Mouse (Mus musculus): ENCODE results near the gene Neurl4. TPM values are rescaled to one million over a fixed set of nuclear protein-coding genes. Genes with fewer than 3 reads are reported as not detected.

Gene Neurl4
- polyA plus RNA-seq, 1 experiment, result 38.2 TPM

DNA sequence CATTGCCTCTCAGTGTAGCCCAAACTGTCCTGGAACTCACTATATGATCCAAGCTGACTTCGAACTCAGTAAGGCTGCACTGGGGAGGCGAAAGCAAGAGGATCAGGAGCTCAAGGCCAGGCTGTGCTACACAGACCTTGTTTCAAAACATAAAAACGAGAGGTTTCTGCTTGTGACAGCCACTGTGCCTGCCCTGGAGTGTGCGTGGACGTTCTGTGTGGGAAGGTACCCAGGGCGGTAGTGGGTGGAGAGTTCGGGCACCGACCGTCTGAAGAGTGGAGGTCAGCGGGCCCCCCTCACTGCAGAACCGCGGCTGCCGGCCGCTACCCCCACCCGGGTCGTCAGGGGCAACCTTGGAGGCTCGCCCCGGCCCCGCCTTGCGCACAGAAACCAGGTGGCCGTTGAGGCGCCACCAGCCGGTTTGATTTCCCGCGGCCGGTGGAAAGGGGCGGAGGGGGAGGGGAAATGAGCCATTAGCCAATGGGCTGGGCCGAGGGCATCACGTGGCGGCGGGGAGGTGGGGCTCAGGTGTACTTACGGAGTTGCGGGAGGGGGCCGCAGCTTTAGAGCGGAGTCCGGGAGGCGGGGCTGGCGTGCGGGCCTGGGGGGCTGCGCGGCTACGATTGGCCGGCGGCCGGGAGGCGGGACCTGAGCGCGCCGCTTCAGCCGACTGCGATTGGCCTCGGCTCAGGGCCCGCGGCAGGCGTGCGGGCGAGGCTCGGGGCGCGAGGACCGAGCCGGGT lies 34.4 kb downstream of the Neurl4 start, which contains the start of gene Ybx2:
Gene Ybx2 (plus strand): TSS at position 660 of the 743 bp plus-strand sequence.
- peaks cover 4% of the 10 kb centered on the region for H3K4me1 ChIP-seq (ENCODE audit: control insufficient read depth, insufficient read depth, low read length)
- WGBS, result 2% methylated on average over 60 of the region's 62 CpGs
- no peak within 1 kb of the TSS; the same call in 1 of the 2 replicates for H3K27ac ChIP-seq (ENCODE audit: control insufficient read depth, insufficient read depth, low read depth, low read length, poor library complexity)
- H3K4me3 ChIP-seq (replicated peaks; ENCODE audit: control insufficient read depth, low read depth, low read length), result peak within 1 kb of the TSS; percentile 46
- TF ChIP-seq POLR2A (IDR thresholded peaks at IDR 0.05; ENCODE audit: borderline replicate concordance, control insufficient read depth, low read depth, low read length) (no peak), CTCF (IDR thresholded peaks at IDR 0.05; ENCODE audit: control insufficient read depth, insufficient read depth, low read length) (no peak)

DNA sequence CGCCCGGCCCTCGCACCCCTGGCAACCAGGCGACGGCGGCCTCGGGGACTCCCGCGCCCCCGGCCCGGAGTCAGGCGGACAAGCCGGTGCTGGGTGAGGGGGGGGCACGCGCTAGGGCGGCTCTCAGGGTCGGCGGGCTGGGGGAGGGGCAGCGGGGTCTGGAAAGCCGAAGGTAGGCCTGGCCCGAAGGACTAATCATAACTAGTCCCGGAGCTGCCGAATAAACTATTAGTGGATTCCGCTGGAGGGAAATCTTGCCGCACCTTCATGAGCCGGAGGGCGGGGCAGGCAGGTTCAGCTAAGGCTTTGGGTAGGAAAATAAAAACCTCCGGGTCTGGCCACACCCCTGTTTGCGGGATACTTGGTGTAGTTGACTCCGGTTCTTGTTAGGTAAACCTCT lies 35.3 kb downstream of the Neurl4 start:
- 3% methylated on average over 30 of the region's 30 CpGs for WGBS
- Histone ChIP-seq H3K4me1 (ENCODE audit: control insufficient read depth, insufficient read depth, low read length) (peaks cover 4% of the 10 kb centered on the region), H3K4me3 (replicated peaks; ENCODE audit: control insufficient read depth, low read depth, low read length) (no peak overlapping the region), H3K27ac (ENCODE audit: control insufficient read depth, insufficient read depth, low read depth, low read length, poor library complexity) (no peak overlapping the region)
- TF ChIP-seq CTCF (IDR thresholded peaks at IDR 0.05; ENCODE audit: control insufficient read depth, insufficient read depth, low read length), result no peak
- TF ChIP-seq POLR2A (IDR thresholded peaks at IDR 0.05; ENCODE audit: borderline replicate concordance, control insufficient read depth, low read depth, low read length), result no peak

DNA sequence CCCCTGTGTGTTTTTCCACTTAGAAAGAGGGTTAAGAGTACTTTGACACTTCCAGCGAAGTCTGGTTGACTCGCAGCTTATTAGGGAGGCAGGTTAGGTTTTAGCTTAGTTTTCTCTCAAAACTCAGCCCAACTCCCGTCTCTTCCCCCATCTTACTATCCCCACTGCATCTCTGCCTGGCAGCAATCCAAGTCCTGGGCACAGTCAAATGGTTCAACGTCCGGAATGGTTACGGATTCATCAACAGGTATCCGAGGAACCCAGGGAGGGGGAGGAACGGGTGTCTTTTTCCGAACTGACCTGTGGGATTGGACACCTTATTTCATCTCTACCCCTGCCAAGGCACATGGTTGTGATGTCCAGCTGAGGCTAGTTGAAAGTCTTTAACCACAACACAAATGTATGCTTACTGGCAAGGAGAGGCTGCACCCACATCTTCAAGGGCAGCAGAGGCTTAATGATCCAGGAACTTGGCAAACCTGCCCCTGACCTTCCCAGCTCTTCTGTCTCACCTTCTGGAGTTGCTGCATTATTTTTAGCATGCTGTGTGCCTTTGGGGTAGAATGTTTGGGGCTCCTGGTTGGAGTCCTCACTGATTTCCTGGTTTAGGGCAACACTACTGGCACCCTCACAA lies 36.0 kb downstream of the Neurl4 start:
- Histone ChIP-seq H3K27ac (ENCODE audit: control insufficient read depth, insufficient read depth, low read depth, low read length, poor library complexity) (no peak overlapping the region), H3K4me1 (ENCODE audit: control insufficient read depth, insufficient read depth, low read length) (peaks cover 4% of the 10 kb centered on the region), H3K4me3 (replicated peaks; ENCODE audit: control insufficient read depth, low read depth, low read length) (no peak overlapping the region)
- no peak for TF ChIP-seq POLR2A (IDR thresholded peaks at IDR 0.05; ENCODE audit: borderline replicate concordance, control insufficient read depth, low read depth, low read length)
- TF ChIP-seq CTCF (IDR thresholded peaks at IDR 0.05; ENCODE audit: control insufficient read depth, insufficient read depth, low read length), result no peak
- 53% methylated on average over 9 of the region's 9 CpGs for WGBS

DNA sequence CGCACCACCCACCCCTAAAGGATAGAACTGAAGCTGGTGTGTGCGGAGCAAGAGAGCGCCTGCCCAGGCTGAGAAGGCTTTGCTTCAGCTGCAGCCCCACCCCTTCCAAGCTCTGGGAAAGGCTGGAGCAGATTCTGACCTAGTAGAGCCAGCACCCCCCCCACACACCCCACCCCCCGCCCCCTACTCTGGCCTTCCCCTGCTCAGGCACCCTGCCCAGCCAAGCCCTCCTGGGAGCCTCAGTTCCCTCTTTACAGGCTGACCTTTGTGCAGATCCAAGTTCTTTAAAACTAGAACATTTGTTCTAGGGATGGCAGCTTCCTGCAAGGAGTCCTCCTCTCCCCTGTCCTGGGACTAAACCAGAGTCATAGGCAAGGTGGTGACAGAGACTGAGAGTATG lies 36.5 kb downstream of the Neurl4 start:
- WGBS, result 59% methylated on average over 4 of the region's 4 CpGs
- H3K4me1 ChIP-seq (ENCODE audit: control insufficient read depth, insufficient read depth, low read length), result peaks cover 2% of the 10 kb centered on the region; the same call in 1 of the 2 replicates
- no peak for TF ChIP-seq POLR2A (IDR thresholded peaks at IDR 0.05; ENCODE audit: borderline replicate concordance, control insufficient read depth, low read depth, low read length)
- no peak for TF ChIP-seq CTCF (IDR thresholded peaks at IDR 0.05; ENCODE audit: control insufficient read depth, insufficient read depth, low read length)

GRCm38 (mm10) chr11:69937834-69938233 lies 37.0 kb downstream of the Neurl4 start:
- TF ChIP-seq CTCF (IDR thresholded peaks at IDR 0.05; ENCODE audit: control insufficient read depth, insufficient read depth, low read length), result no peak
- Histone ChIP-seq H3K4me1 (ENCODE audit: control insufficient read depth, insufficient read depth, low read length) (no peaks in the 10 kb centered on the region; the same call in 1 of the 2 replicates), H3K4me3 (replicated peaks; ENCODE audit: control insufficient read depth, low read depth, low read length) (no peak overlapping the region), H3K27ac (ENCODE audit: control insufficient read depth, insufficient read depth, low read depth, low read length, poor library complexity) (no peak overlapping the region)
- WGBS, result 84% methylated on average over 5 of the region's 5 CpGs

More for the DNA sequence above, 36.5 kb downstream of the Neurl4 start:
- Histone ChIP-seq H3K27ac (ENCODE audit: control insufficient read depth, insufficient read depth, low read depth, low read length, poor library complexity) (no peak overlapping the region), H3K4me3 (replicated peaks; ENCODE audit: control insufficient read depth, low read depth, low read length) (no peak overlapping the region)

DNA sequence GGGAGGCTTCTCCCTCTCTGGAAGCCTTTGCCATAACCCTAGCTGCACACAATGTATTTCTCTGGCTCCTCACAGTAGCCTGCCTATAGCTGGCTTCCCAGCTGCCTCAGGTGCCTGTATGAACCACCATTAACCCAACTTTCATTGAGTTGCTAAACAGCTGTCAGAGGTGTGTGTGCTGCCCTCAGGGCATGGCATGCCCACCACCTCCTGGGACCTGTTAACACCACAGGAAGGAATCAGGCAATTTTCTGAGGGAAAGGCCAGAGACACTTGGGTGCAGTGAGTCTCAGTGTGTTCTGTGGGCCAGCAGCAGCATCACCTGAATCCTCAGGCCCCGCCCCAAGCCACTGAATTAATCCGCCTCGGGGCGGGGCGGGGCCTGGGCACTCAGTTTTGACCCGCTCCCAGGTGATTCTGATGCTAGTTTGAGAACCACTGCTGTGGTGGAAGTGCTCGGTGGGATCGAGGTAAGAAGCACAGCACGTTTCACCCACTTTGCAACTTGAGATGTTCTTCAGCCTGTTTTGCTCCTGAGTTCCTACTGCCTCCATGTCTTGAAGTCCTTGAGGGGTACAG lies 37.6 kb downstream of the Neurl4 start:
- TF ChIP-seq POLR2A (IDR thresholded peaks at IDR 0.05; ENCODE audit: borderline replicate concordance, control insufficient read depth, low read depth, low read length) (no peak), CTCF (IDR thresholded peaks at IDR 0.05; ENCODE audit: control insufficient read depth, insufficient read depth, low read length) (no peak)
- no peaks in the 10 kb centered on the region; the same call in 1 of the 2 replicates for H3K4me1 ChIP-seq (ENCODE audit: control insufficient read depth, insufficient read depth, low read length)
- 76% methylated on average over 9 of the region's 9 CpGs for WGBS
- no peak overlapping the region for H3K4me3 ChIP-seq (replicated peaks; ENCODE audit: control insufficient read depth, low read depth, low read length)
- no peak overlapping the region for H3K27ac ChIP-seq (ENCODE audit: control insufficient read depth, insufficient read depth, low read depth, low read length, poor library complexity)

- WGBS, result 77% methylated on average over 5 of the region's 5 CpGs
- Histone ChIP-seq H3K4me1 (ENCODE audit: control insufficient read depth, insufficient read depth, low read length) (no peaks in the 10 kb centered on the region; the same call in 1 of the 2 replicates), H3K27ac (ENCODE audit: control insufficient read depth, insufficient read depth, low read depth, low read length, poor library complexity) (no peak overlapping the region), H3K4me3 (replicated peaks; ENCODE audit: control insufficient read depth, low read depth, low read length) (no peak overlapping the region)
- TF ChIP-seq CTCF (IDR thresholded peaks at IDR 0.05; ENCODE audit: control insufficient read depth, insufficient read depth, low read length) (no peak), POLR2A (IDR thresholded peaks at IDR 0.05; ENCODE audit: borderline replicate concordance, control insufficient read depth, low read depth, low read length) (no peak)
Measured at GRCm38 (mm10) chr11:69939181-69939580, 38.3 kb downstream of the Neurl4 start.

GRCm38 (mm10) chr11:69939731-69940130 lies 38.9 kb downstream of the Neurl4 start:
- WGBS, result 92% methylated on average over 17 of the region's 17 CpGs
- H3K4me1 ChIP-seq (ENCODE audit: control insufficient read depth, insufficient read depth, low read length), result no peaks in the 10 kb centered on the region
- no peak overlapping the region for H3K4me3 ChIP-seq (replicated peaks; ENCODE audit: control insufficient read depth, low read depth, low read length)
- TF ChIP-seq POLR2A (IDR thresholded peaks at IDR 0.05; ENCODE audit: borderline replicate concordance, control insufficient read depth, low read depth, low read length) (no peak), CTCF (IDR thresholded peaks at IDR 0.05; ENCODE audit: control insufficient read depth, insufficient read depth, low read length) (no peak)
- H3K27ac ChIP-seq (ENCODE audit: control insufficient read depth, insufficient read depth, low read depth, low read length, poor library complexity), result no peak overlapping the region
